Mouse (Mus musculus) lung, embryonic 16.5 days (tissue): ENCODE results near the gene Parvg. TPM values are rescaled to one million over a fixed set of nuclear protein-coding genes. Genes with fewer than 3 reads are reported as not detected.
A peak's percentile ranks its signal among the peaks of the same experiment; 100 is the strongest.

ENCODE experiments used
- ATAC-seq: fragments of 200-750 bp; cut with Nextera tagmentation; 2 replicates; pipeline ENCODE4 v1.8.0; 2017; ENCODE audit warnings: low read depth, mild to moderate bottlenecking, moderate library complexity
- H3K27ac ChIP-seq: fragments of 300-500 bp; sonication (generic); 2 replicates; pipeline ENCODE4 v1.5.1; 2014; ENCODE audit warnings: mild to moderate bottlenecking, control low read depth, low read length
- H3K27me3 ChIP-seq: fragments of 300-500 bp; sonication (generic); 2 replicates; pipeline ENCODE4 v1.6.1; 2014; ENCODE audit warnings: low read depth, low read length, mixed read lengths; ENCODE audit not compliant: control insufficient read depth, insufficient read depth
- H3K36me3 ChIP-seq: fragments of 300-500 bp; sonication (generic); 2 replicates; pipeline ENCODE4 v1.6.1; 2014; ENCODE audit warnings: low read length; ENCODE audit not compliant: control insufficient read depth, insufficient read depth
- H3K4me1 ChIP-seq: fragments of 300-500 bp; sonication (generic); replicated peaks from 2 replicates; pipeline ENCODE4 v1.6.1; 2014; ENCODE audit warnings: low read length, mixed read lengths; ENCODE audit not compliant: control insufficient read depth, insufficient read depth
- H3K4me2 ChIP-seq: fragments of 300-500 bp; sonication (generic); 2 replicates; pipeline ENCODE4 v1.6.1; 2014; ENCODE audit warnings: low read depth, low read length, control low read depth
- H3K4me3 ChIP-seq: fragments of 300-500 bp; sonication (generic); 2 replicates; pipeline ENCODE4 v1.5.1; 2014; ENCODE audit warnings: mild to moderate bottlenecking, low read length, control low read depth
- H3K9ac ChIP-seq: fragments of 300-500 bp; sonication (generic); 2 replicates; pipeline ENCODE4 v1.6.1; 2014; ENCODE audit warnings: low read length, control low read depth
- H3K9me3 ChIP-seq: fragments of 300-500 bp; sonication (generic); 2 replicates; pipeline ENCODE4 v1.6.1; 2016; ENCODE audit warnings: low read length; ENCODE audit not compliant: control insufficient read depth
- WGBS: fragments of 180-500 bp; shearing (Covaris S2); extraction: QIAGEN DNeasy Blood & Tissue Kit; methylation state at CpG from one replicate; pipeline ENCODE4 v1.1.7; 2014; 5-methylcytosine and 5-hydroxymethylcytosine counted together
- polyA plus RNA-seq: library from polyadenylated mRNA; unstranded; fragments of >200 nt; fragmentation: Nextera tagmentation; extraction: Ambion mirVana; gene quantifications from 2 replicates; pipeline ENCODE4 v1.2.1, GENCODE M21; 2015

Parvg gene
- polyA plus RNA-seq, 1 experiment from 2014 or later, result 3.8 TPM

DNA sequence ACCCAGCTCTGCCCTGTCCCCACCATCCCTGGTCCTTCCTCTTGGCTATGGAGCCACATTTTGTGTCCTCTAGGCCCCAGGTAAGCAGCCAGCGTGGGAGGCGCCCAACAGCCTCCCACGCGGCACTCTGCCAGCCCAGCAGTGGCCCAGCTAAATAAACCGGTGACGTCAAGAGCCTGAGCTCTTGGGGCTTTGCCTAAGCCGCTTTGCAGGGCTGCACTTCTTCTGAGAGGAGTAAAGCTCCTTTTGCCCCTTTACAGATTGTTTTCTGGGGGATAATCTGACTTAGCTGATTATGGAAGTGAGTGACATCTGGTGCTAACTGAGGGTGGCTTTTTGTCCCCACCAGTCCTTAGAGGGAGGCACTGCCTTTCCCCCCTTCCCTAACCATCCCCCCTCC, 22.8 kb upstream of the Parvg start:
- WGBS, result 16% methylated on average over 7 of the region's 7 CpGs
- Histone ChIP-seq H3K9ac (peak overlapping the region; percentile 17; the same call in 1 of the 2 replicates), H3K36me3 (no peaks in the 10 kb centered on the region), H3K27me3 (no peaks in the 10 kb centered on the region), H3K4me3 (no peak overlapping the region), H3K9me3 (no peaks in the 10 kb centered on the region), H3K27ac (no peak overlapping the region), H3K4me2 (no peak overlapping the region), H3K4me1 (peaks cover 23% of the 10 kb centered on the region)
- ATAC-seq, result peak; percentile 61; the same call in 1 of the 2 replicates

- Histone ChIP-seq H3K4me2 (no peak overlapping the region), H3K9ac (no peak overlapping the region), H3K4me1 (peaks cover 23% of the 10 kb centered on the region), H3K9me3 (no peaks in the 10 kb centered on the region), H3K36me3 (no peaks in the 10 kb centered on the region), H3K27me3 (no peaks in the 10 kb centered on the region), H3K27ac (no peak overlapping the region), H3K4me3 (no peak overlapping the region)
- WGBS, result 51% methylated on average over 8 of the region's 8 CpGs
- no peak for ATAC-seq
These were observed 22.0 kb upstream of the Parvg start for GRCm38 (mm10) chr15:84301641-84302420.

DNA sequence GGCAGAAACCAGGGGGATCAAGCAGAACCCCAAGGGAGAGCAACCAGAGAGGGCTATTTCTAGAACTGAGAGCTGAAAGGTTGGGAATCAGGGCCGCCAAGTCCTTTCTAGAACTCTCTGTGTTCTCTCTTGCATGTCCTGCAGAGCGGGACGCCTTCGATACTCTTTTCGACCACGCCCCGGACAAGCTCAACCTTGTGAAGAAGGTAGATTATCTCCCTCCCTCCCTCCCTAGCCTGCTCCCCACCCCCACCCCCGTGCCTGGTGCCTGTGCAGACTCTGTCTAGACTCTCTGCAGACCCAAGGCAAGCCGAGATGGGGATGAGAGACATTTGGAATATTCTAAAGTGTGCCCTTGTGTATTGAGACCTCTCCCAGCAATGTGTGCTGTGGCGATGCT, 20.6 kb upstream of the Parvg start:
- Histone ChIP-seq H3K36me3 (no peaks in the 10 kb centered on the region), H3K4me3 (no peak overlapping the region), H3K4me1 (peaks cover 23% of the 10 kb centered on the region), H3K27ac (no peak overlapping the region), H3K4me2 (no peak overlapping the region), H3K27me3 (no peaks in the 10 kb centered on the region), H3K9ac (no peak overlapping the region), H3K9me3 (no peaks in the 10 kb centered on the region)
- 76% methylated on average over 10 of the region's 10 CpGs for WGBS
- ATAC-seq, result no peak

- no peaks in the 10 kb centered on the region for H3K36me3 ChIP-seq
- H3K4me3 ChIP-seq, result no peak overlapping the region
- H3K4me1 ChIP-seq, result peaks cover 13% of the 10 kb centered on the region
- H3K9ac ChIP-seq, result no peak overlapping the region
- H3K4me2 ChIP-seq, result no peak overlapping the region
- H3K9me3 ChIP-seq, result no peaks in the 10 kb centered on the region
- no peak overlapping the region for H3K27ac ChIP-seq
- 43% methylated on average over 10 of the region's 10 CpGs for whole genome bisulfite sequencing
- peak; percentile 26; the same call in 1 of the 2 replicates for ATAC-seq
- H3K27me3 ChIP-seq, result no peaks in the 10 kb centered on the region
These were observed 18.5 kb upstream of the Parvg start for GRCm38 (mm10) chr15:84305333-84305732.

- Histone ChIP-seq H3K36me3 (no peaks in the 10 kb centered on the region), H3K27me3 (no peaks in the 10 kb centered on the region), H3K9me3 (no peaks in the 10 kb centered on the region), H3K27ac (no peak overlapping the region), H3K4me2 (no peak overlapping the region), H3K4me3 (no peak overlapping the region), H3K9ac (no peak overlapping the region), H3K4me1 (peaks cover 27% of the 10 kb centered on the region)
- peak; percentile 19; the same call in 1 of the 2 replicates for ATAC-seq
- 23% methylated on average over 11 of the region's 11 CpGs for WGBS
These were observed 13.6 kb upstream of the Parvg start for GRCm38 (mm10) chr15:84310271-84310670.

- H3K9me3 ChIP-seq, result no peaks in the 10 kb centered on the region
- H3K27ac ChIP-seq, result no peak overlapping the region
- H3K36me3 ChIP-seq, result no peaks in the 10 kb centered on the region
- 59% methylated on average over 9 of the region's 9 CpGs for WGBS
- H3K27me3 ChIP-seq, result no peaks in the 10 kb centered on the region
- no peak overlapping the region for H3K4me3 ChIP-seq
- no peak for ATAC-seq
- H3K9ac ChIP-seq, result no peak overlapping the region
- no peak overlapping the region for H3K4me2 ChIP-seq
- peaks cover 24% of the 10 kb centered on the region for H3K4me1 ChIP-seq
These were observed 12.3 kb upstream of the Parvg start for GRCm38 (mm10) chr15:84311295-84312085.

GRCm38 (mm10) chr15:84312878-84313565, 10.8 kb upstream of the Parvg start:
- ATAC-seq, result no peak

GRCm38 (mm10) chr15:84313566-84313878, 10.3 kb upstream of the Parvg start:
- Histone ChIP-seq H3K4me2 (no peak overlapping the region), H3K36me3 (no peaks in the 10 kb centered on the region), H3K27me3 (no peaks in the 10 kb centered on the region), H3K9me3 (no peaks in the 10 kb centered on the region), H3K27ac (no peak overlapping the region), H3K9ac (no peak overlapping the region), H3K4me1 (peaks cover 24% of the 10 kb centered on the region), H3K4me3 (no peak overlapping the region)
- no peak for ATAC-seq
- 28% methylated on average over 9 of the region's 9 CpGs for WGBS

More at GRCm38 (mm10) chr15:84312878-84313565, 10.8 kb upstream of the Parvg start:
- WGBS, result 53% methylated on average over 9 of the region's 10 CpGs
- no peaks in the 10 kb centered on the region for H3K27me3 ChIP-seq
- H3K9me3 ChIP-seq, result no peaks in the 10 kb centered on the region
- H3K4me2 ChIP-seq, result no peak overlapping the region
- H3K9ac ChIP-seq, result no peak overlapping the region
- H3K36me3 ChIP-seq, result no peaks in the 10 kb centered on the region
- H3K4me1 ChIP-seq, result peaks cover 24% of the 10 kb centered on the region
- H3K27ac ChIP-seq, result no peak overlapping the region
- H3K4me3 ChIP-seq, result no peak overlapping the region
